Mouse (Mus musculus): ENCODE measurements around the gene Dlg2. TPM values are rescaled to one million over a fixed set of nuclear protein-coding genes. Genes with fewer than 3 reads are reported as not detected.

Dlg2 gene
- polyA plus RNA-seq, 1 experiment, result 89.8 TPM

DNA sequence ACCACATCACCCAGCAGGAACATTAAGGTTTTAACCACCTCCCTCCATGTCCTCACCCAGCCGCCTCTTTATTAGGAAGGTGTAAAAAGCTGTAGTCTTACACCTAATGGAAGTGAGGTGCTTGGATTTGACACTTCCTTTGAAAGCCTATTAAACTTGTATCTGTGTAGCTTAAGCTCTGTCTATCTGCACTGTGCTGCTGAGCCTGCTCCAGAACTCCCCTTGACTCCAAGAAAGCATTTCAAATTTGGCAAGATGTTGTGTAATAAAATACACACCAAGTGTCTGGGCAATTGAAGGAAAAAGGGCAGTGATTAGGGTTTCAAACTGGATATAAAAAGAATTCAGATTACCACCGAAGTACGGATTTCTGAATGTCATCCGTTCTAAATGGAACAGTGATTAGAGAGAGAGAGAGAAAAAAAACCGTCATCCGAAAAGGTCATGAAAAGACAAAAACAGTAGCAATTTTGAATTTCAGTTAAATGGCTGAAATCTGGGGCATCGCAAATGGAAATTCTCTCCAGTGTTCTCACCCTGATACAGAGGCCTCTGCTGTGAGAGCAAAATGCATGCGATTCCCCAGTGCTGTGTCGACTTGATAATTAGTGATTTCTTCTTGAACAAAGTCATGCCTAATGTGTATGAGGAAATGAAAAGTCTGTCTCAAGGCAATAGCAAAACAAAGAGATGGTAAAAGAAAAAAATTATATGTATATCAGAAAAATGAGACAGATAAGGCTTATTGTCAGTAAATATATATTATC, 1663.8 kb downstream of the Dlg2 start:
- Histone ChIP-seq H3K4me3 (replicated peaks; ENCODE audit: insufficient read depth, low read depth, low read length) (no peak overlapping the region), H3K27me3 (ENCODE audit: control insufficient read depth, insufficient read depth, low read length) (no peaks in the 10 kb centered on the region), H3K4me1 (ENCODE audit: control insufficient read depth, insufficient read depth, low read length) (no peaks in the 10 kb centered on the region), H3K27ac (ENCODE audit: insufficient read depth, low read length) (no peak overlapping the region)
- no peak for TF ChIP-seq POLR2A (IDR thresholded peaks at IDR 0.05; ENCODE audit: borderline replicate concordance, insufficient read depth, low read length)
- no peak for TF ChIP-seq CTCF (IDR thresholded peaks at IDR 0.05; ENCODE audit: borderline replicate concordance, insufficient read depth, low read depth, low read length)
- peak in 1 of 2 experiments; percentile 34 for DNase-seq
- WGBS, result 48% methylated on average over 9 of the region's 9 CpGs

DNA sequence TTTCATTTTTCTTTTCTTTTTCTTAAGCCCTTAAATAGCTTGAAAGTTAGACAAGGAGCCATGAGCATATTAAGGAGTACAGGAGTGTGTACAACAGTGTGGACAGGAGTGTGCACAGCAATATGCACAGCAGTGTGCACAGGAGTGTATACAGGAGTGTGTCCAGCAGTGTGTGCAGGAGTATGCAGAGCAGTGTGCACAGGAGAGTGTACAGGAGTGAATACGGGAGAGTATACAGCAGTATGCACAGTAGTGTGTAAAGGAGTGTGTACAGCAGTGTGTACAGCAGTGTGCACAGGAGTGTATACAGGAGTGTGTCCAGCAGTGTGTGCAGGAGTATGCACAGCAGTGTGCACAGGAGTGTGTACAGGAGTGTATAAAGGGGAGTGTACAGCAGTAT, 1671.0 kb downstream of the Dlg2 start:
- no peak for DNase-seq
- no peaks in the 10 kb centered on the region for H3K4me1 ChIP-seq (ENCODE audit: control insufficient read depth, insufficient read depth, low read length)
- H3K27ac ChIP-seq (ENCODE audit: insufficient read depth, low read length), result no peak overlapping the region
- TF ChIP-seq POLR2A (IDR thresholded peaks at IDR 0.05; ENCODE audit: borderline replicate concordance, insufficient read depth, low read length) (no peak), CTCF (IDR thresholded peaks at IDR 0.05; ENCODE audit: borderline replicate concordance, insufficient read depth, low read depth, low read length) (no peak)
- no peak overlapping the region for H3K4me3 ChIP-seq (replicated peaks; ENCODE audit: insufficient read depth, low read depth, low read length)
- 95% methylated on average over 1 of the region's 1 CpGs for WGBS
- no peaks in the 10 kb centered on the region for H3K27me3 ChIP-seq (ENCODE audit: control insufficient read depth, insufficient read depth, low read length)

DNA sequence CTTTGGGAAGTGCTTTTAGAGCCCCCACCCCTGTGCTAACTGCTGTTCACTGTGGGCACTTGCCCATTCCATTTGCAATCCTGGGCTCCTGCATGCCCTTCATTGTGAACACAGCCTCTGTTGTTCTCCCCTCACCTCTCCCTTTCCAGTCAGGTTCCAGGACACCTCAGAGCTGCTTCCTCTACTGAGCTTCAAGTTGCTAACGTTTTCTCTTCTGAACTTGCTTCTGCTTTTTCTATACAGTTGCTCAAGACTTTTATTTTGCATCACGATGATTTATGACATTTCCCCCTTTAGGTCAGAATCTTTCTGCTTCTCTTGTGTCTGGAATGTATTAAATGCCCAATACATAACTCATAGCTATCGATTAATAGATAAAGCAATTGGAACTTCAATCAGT, 1674.3 kb downstream of the Dlg2 start:
- no peak for TF ChIP-seq POLR2A (IDR thresholded peaks at IDR 0.05; ENCODE audit: borderline replicate concordance, insufficient read depth, low read length)
- TF ChIP-seq CTCF (IDR thresholded peaks at IDR 0.05; ENCODE audit: borderline replicate concordance, insufficient read depth, low read depth, low read length), result no peak
- whole genome bisulfite sequencing, result 80% methylated on average over 3 of the region's 3 CpGs
- H3K27ac ChIP-seq (ENCODE audit: insufficient read depth, low read length), result no peak overlapping the region
- no peaks in the 10 kb centered on the region for H3K27me3 ChIP-seq (ENCODE audit: control insufficient read depth, insufficient read depth, low read length)
- no peak for DNase-seq
- H3K4me3 ChIP-seq (replicated peaks; ENCODE audit: insufficient read depth, low read depth, low read length), result no peak overlapping the region
- no peaks in the 10 kb centered on the region for H3K4me1 ChIP-seq (ENCODE audit: control insufficient read depth, insufficient read depth, low read length)

DNA sequence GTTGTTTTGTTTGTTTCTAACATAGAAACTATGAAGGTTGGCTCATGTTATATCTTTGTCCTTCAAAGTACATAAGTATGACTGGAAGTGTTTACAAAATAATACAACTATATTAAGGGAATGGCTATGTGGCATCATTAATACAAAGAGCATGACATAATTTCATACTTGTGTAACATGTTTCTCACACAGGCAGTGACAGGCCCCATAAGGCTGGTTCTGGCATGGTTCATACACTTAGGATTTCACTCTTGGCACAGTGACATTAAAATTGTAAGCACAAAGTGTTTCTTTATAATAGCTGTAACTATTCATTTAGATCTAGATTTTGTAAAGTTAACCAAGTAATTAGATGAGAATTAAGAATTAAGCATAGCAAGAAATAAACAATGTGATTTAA, 1678.1 kb downstream of the Dlg2 start:
- no peaks in the 10 kb centered on the region for H3K27me3 ChIP-seq (ENCODE audit: control insufficient read depth, insufficient read depth, low read length)
- no peak overlapping the region for H3K27ac ChIP-seq (ENCODE audit: insufficient read depth, low read length)
- no peak for DNase-seq
- H3K4me1 ChIP-seq (ENCODE audit: control insufficient read depth, insufficient read depth, low read length), result no peaks in the 10 kb centered on the region; the same call in 1 of the 2 replicates
- H3K4me3 ChIP-seq (replicated peaks; ENCODE audit: insufficient read depth, low read depth, low read length), result no peak overlapping the region
- no peak for TF ChIP-seq CTCF (IDR thresholded peaks at IDR 0.05; ENCODE audit: borderline replicate concordance, insufficient read depth, low read depth, low read length)
- TF ChIP-seq POLR2A (IDR thresholded peaks at IDR 0.05; ENCODE audit: borderline replicate concordance, insufficient read depth, low read length), result no peak

DNA sequence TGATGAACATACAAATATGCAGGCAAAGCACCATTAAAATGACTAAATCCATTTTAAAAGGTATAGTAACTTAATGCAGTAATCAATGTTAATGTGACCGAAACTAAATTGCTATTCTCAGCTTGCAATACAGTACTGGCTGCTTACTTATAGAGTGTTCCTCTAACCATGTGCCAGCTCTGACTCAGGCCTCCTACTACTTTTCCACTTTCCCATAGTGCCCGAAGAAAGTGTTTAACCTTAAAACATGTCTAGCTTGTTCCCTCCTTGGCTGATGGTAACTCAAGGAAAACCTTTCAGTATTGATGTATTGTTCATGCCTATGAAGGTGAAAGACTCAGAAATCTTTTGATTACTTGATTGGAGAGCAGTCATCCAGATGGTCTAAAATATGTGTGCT, 1686.7 kb downstream of the Dlg2 start:
- 95% methylated on average over 2 of the region's 2 CpGs for WGBS
- H3K27ac ChIP-seq (ENCODE audit: insufficient read depth, low read length), result no peak overlapping the region
- H3K4me3 ChIP-seq (replicated peaks; ENCODE audit: insufficient read depth, low read depth, low read length), result no peak overlapping the region
- H3K27me3 ChIP-seq (ENCODE audit: control insufficient read depth, insufficient read depth, low read length), result no peaks in the 10 kb centered on the region
- TF ChIP-seq POLR2A (IDR thresholded peaks at IDR 0.05; ENCODE audit: borderline replicate concordance, insufficient read depth, low read length) (no peak), CTCF (IDR thresholded peaks at IDR 0.05; ENCODE audit: borderline replicate concordance, insufficient read depth, low read depth, low read length) (no peak)
- H3K4me1 ChIP-seq (ENCODE audit: control insufficient read depth, insufficient read depth, low read length), result no peaks in the 10 kb centered on the region
- DNase-seq, result no peak

DNA sequence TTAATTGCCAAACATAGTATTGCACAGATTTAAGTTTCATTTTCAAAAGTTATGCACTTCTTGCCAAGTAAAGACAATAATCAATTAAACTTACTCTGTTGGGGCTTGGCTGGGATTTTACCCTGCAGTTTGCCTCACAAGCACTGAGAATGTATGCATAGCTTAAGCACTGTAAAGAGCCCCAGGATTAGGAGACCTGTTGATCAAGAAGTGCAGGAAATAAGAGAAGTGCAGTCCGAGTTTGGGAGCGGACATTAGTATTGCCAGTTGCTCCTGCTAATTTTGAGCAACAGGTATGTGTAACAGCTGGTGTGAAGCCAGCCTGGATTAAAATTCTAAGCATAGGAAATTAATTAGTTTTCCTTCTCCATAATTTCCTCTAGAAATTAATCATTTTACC, 1687.8 kb downstream of the Dlg2 start:
- Histone ChIP-seq H3K27me3 (ENCODE audit: control insufficient read depth, insufficient read depth, low read length) (no peaks in the 10 kb centered on the region), H3K4me3 (replicated peaks; ENCODE audit: insufficient read depth, low read depth, low read length) (no peak overlapping the region), H3K4me1 (ENCODE audit: control insufficient read depth, insufficient read depth, low read length) (no peaks in the 10 kb centered on the region), H3K27ac (ENCODE audit: insufficient read depth, low read length) (no peak overlapping the region)
- 72% methylated on average over 2 of the region's 2 CpGs for WGBS
- DNase-seq, result no peak
- TF ChIP-seq POLR2A (IDR thresholded peaks at IDR 0.05; ENCODE audit: borderline replicate concordance, insufficient read depth, low read length) (no peak), CTCF (IDR thresholded peaks at IDR 0.05; ENCODE audit: borderline replicate concordance, insufficient read depth, low read depth, low read length) (no peak)

DNA sequence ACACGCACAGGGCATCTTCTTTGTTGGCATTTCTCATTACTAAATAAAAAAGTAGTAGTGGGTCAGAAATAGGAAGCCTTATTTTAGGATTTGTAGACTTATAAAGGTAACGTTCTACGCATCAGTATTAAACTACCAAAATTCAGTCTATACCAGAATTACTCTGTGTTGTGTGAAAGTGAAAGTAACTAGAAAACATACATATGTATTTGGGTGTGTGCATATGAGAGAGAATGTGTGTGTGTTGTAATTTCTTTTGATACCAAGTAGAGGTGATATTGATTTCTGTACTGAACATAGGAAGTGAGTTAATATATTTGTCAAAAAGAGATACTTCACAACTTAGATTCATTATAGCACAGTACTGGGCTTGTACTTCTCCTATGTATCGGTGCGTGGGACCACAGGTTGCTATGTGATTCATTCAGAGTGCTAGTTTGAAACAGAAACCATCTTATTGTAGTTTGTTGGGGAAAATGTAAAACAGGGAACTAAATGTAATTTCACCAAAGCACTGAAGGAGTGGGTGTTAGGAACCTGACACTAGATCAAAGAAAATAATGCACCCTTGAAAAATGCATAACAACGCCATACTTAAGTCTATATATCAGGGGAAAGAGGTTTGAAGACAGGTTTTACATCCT, 1688.5 kb downstream of the Dlg2 start:
- WGBS, result 85% methylated on average over 6 of the region's 6 CpGs
- Histone ChIP-seq H3K27me3 (ENCODE audit: control insufficient read depth, insufficient read depth, low read length) (no peaks in the 10 kb centered on the region), H3K27ac (ENCODE audit: insufficient read depth, low read length) (no peak overlapping the region), H3K4me1 (ENCODE audit: control insufficient read depth, insufficient read depth, low read length) (no peaks in the 10 kb centered on the region), H3K4me3 (replicated peaks; ENCODE audit: insufficient read depth, low read depth, low read length) (no peak overlapping the region)
- TF ChIP-seq CTCF (IDR thresholded peaks at IDR 0.05; ENCODE audit: borderline replicate concordance, insufficient read depth, low read depth, low read length), result no peak
- no peak for TF ChIP-seq POLR2A (IDR thresholded peaks at IDR 0.05; ENCODE audit: borderline replicate concordance, insufficient read depth, low read length)
- DNase-seq, result no peak

DNA sequence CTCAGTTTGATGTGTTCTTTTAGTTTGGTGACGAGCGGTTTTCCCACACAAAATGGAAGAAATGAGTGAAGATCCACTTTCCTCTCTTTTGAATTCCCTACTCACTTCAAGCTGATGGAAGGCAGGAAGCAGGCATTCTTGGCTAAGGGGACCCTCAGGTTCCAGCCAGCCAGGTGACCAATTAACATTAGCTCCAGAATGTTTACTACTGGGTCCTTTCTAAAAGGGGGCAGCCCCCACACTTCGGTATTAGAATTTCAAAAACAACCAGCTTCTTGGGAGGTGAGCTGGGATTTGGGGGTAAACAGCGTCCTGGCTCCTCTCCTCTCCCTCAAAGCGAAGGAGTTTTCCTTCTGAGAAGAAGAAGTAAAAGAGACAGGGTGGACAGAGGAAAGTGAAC, 1703.6 kb downstream of the Dlg2 start:
- no peak for DNase-seq
- Histone ChIP-seq H3K27me3 (ENCODE audit: control insufficient read depth, insufficient read depth, low read length) (no peaks in the 10 kb centered on the region; the same call in 1 of the 2 replicates), H3K4me1 (ENCODE audit: control insufficient read depth, insufficient read depth, low read length) (peaks cover 4% of the 10 kb centered on the region; the same call in 1 of the 2 replicates), H3K27ac (ENCODE audit: insufficient read depth, low read length) (no peak overlapping the region), H3K4me3 (replicated peaks; ENCODE audit: insufficient read depth, low read depth, low read length) (no peak overlapping the region)
- TF ChIP-seq POLR2A (IDR thresholded peaks at IDR 0.05; ENCODE audit: borderline replicate concordance, insufficient read depth, low read length) (no peak), CTCF (IDR thresholded peaks at IDR 0.05; ENCODE audit: borderline replicate concordance, insufficient read depth, low read depth, low read length) (no peak)
- 81% methylated on average over 5 of the region's 5 CpGs for WGBS
